Mouse (Mus musculus) embryo, embryonic 11.5 days (tissue): ENCODE results near the gene Glipr1.
"Not testable (repeated sequence)": the region's sequence is repeated elsewhere in the genome, so short reads cannot be mapped to it uniquely, and the experiment has no call there.

Experiments
- DNase-seq: peaks from one replicate; pipeline ENCODE4 v3.0.0-alpha.2; 2012; ENCODE audit warnings: low read depth, low spot score

Glipr1 gene

DNA sequence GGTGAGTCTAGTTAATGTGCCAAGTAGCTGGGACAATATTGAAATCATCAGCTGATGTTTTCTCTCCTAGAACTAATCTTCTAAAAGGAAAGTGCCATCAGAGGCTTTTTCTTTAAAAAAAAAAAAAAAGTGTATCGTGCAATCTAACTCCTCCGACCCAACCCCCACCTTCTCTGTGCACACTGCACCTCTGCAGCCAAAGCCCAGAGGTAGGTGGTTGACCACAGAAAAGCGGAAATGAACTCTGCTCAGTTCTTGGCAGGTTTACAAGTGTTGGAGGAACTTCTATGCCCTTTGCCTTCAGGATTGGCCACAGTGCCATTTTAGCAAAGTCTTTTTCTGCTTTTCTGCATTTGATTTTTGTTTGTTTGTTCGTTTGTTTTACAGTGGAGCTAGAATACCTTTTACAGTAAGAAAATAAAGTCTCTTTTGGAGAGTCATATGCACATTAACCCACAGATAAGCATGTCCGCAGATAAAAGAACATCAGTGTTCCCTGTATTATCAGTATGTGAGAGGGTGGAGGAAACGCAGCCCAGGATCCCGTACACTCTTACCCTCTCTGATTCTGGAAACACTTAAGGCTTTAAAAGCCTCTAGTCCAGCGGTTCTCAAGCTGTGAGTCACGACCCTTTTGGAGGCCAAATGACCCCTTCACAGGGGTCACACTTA lies at the start of gene Glipr1:
TSS of gene Glipr1 (minus strand) at position 88 of the 672 bp plus-strand sequence.
- no peak for DNase-seq

DNA sequence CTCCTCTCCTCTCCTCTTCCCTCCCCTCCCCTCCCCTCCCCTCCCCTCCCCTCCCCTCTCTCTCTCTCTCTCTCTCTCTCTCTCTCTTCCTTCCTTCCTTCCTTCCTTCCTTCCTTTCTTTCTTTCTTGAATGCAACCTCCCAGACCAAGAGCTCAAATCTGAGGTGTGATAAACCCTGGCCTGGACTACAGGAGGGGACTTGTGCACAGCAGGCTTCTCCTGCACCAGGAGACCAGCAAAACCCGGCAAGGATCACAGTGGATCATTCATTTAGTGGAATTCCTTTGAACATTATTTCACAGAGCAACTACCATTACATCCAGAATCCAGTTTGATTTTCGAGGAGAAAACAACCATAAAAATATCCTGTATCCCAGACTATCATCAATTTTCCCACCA lies 49.5 kb upstream of the Glipr1 start:
- DNase-seq: not testable (repeated sequence)

DNA sequence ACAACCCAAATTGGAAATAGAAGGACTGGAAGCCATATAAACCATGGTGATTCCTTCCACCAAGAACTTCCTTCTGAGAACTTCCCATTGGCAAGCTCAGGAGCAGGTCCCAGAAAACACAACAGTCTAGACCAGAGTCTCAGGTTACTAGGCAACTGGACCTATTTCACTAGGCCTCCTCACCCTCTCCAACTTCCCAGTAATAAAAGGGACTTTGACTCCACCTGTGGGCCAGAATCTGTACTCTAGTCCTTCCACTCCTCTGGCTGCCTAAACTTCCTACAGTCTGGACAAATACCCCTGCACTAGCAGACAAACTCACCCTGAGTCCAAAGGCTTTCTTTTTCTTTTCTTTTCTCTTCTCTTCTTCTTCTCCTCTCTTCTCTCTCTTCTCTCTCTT lies 48.8 kb upstream of the Glipr1 start:
- no peak for DNase-seq

DNA sequence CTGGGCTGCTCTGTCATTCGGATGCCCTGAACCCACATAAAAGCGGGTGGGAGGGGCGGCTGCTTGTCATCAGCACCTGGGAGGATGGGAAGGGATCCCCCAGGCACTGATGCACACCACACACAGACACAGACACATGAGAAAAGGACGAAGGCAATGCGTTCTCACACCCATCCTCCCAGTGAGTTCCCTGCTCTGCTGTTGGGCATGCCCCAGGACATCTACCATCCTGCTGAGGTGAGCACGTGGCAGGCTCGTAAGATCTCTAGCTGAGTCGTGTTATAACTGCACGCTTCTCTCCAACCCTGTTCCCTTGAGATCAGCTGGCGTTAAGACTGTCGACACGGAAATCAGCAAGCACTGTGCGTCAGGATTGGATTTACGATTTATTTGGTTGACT lies 41.9 kb upstream of the Glipr1 start:
- not testable (repeated sequence) for DNase-seq

DNA sequence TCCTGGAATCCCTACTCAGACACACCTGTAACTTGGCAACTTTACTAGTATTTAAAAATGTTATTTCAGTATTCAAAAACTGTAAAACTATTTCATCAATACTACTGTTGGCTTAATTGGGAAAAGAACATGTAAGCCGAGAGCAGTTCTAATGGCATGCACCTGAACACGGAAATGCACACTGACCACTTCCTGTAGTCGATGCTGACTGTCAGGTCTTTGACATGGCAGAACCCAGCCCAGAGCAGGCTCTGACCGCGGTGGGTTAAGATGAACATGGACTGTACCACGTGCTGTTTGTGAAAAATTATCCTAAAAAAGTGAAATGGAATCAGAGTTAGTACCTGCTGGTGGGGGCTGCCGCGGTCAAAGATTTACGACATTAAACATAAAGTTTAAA lies 41.1 kb upstream of the Glipr1 start:
- not testable (repeated sequence) for DNase-seq

DNA sequence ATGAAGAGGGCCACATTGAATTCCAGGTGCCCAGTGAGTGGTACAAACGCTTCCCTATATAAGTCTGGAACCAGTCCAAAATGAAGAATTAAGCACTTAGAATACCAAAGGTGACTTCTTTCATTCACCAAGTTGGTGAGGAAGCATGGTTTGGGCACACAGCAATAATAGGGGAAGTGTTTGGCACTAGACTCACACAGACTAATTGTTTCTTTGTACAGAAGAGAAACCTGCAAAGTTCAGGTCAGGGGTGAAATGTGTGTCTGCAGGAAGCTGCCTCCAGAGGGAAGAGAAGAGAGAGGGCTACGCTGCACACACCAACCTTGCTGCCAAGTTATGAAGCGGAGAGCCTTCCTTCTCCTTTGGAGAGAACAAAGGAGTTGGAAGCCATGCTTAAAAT lies 26.3 kb upstream of the Glipr1 start:
- DNase-seq: not testable (repeated sequence)

DNA sequence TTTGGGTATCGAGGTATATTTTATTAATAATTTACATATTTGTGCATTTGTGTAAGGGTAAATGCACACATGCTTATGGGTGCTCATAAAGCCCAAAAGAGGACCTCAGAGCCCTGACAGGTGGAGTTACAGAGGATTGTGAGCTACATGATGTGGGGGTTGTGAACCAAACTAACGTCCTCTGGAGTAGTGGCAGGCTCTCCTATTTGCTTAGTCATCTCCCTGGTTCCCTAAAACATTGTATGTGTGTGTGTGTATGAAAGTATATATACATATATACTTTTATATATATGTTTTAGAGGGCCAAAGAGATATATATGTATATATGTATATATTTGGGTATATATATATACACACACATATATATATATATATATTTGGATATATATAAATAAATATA lies 21.2 kb upstream of the Glipr1 start:
- DNase-seq: no peak

DNA sequence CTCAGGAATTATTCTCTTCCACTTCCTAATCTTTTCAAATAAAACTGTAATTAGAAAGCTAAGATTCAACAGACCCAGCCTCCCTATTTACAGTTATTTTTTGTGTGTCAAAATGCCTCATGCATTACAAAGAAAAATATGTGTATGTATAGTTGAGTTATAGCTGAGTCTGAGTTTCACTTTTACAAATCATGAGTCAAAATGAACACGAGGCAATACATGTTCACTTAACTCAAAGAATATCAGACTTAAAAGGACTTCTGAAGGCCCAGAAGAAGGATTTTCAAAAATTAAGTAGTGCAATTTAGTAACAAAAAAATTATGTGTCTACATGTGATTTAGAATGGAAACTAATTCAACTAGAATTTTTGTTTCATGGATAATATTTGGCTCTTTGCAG lies 7.1 kb upstream of the Glipr1 start:
- not testable (repeated sequence) for DNase-seq

DNA sequence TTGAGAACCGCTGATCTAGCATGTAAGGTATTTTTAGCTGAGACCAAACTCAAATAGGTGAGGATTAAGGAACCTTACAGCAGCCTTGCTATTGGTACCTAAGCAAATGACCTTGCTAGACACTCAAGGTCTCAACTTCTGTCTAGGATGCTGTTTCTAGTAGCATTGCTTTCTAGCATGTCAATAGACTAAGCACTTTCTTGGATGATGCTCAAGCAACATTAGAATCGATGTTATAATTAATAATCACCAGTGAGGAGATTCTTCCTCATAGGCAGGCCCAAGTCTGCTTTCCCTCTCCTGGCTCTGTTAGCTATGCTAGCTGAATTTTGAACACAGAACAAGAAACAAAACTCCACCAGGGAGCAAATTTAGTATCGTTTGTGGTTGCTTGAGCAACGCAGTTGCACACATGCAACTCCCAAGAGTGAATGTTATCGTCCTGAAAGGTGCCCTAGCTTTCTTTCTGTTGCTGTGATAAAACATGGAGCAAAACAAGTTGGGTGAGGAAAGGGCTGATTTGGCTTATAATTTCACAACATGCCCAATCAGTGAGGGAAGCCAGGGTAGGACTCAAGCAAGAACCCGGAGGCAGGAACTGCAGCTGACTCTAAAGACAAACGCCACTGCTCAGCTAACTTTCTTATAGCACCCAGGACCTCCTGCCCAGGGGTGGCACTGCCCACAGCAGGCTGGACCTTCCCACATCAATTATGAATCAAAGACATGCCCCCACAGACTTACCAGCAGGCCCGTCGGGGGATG lies 493 bp downstream of the Glipr1 start:
- no peak for DNase-seq

DNA sequence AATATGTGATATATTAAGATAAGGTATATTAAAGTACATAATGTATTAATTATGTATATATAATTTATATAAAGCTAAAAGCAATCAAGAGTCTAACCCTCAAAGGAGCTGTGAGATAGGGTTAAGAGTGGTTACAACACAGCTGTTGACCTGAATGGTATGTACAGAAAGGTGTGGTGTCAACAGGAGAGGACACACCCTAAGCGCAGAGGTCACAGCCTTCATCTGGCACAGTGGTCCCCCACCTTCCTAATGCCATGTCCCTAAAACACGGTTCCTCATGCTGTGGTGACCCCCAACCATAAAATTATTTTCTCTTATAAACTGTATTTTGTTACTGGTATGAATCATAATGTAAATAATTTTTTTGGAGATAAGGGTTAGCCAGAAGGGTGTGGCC lies 1.1 kb downstream of the Glipr1 start:
- DNase-seq: no peak

DNA sequence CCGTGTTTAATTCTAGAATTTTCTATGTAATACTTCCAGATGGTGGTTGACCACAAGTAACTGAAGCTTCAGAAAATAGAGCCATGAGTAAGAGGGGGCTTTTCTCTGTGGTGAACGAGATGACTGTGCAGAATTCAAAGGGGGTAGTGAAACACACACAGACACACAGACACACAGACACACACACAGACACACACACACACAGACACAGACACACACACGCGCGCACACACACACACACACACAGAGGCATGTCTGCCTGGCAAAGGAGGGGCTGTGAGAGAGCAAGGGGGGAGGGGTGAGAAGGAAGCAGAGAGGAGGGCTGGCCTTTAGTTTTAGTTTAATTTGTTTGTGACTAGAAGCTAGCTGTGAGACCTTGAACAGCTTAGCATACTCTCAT lies 1.9 kb downstream of the Glipr1 start:
- DNase-seq: no peak

DNA sequence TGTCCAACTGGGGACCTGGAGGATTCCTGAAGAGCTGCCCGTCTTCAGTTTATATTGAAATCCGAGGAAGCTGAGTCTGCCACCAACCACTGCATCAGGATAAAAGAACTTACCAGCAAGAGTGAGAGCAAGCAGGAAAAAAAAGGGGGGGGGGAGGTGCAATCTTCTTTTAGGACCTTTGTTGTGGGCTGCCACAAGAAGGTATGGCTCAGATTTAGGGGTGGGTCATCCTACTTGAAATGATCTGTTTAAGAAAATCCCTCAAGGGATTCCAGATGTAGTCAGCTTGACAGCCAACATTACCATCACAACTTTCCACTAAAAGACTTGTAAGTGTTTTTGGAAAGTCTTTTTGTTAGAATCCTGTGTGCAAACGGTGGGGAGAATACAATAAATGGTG lies 2.7 kb downstream of the Glipr1 start:
- DNase-seq: no peak

DNA sequence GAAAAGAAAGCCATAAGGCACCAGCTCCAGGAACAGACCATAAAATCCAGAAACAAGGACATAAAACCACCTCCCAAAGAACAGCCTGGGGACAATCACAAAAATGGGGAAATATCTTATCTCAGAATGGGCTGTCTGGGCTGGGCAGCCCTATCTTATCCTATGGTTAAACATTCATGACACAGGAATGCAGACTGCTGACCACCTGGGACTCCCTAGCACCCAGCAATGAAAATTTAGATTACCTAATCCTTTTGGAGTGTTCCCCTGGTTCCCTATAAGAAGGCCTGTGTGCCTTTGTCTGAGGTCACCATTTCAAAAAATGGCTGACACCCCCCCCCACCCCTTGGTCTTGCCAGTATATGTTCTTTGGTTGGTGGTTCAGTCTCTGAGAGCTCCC lies 4.8 kb downstream of the Glipr1 start:
- no peak for DNase-seq

DNA sequence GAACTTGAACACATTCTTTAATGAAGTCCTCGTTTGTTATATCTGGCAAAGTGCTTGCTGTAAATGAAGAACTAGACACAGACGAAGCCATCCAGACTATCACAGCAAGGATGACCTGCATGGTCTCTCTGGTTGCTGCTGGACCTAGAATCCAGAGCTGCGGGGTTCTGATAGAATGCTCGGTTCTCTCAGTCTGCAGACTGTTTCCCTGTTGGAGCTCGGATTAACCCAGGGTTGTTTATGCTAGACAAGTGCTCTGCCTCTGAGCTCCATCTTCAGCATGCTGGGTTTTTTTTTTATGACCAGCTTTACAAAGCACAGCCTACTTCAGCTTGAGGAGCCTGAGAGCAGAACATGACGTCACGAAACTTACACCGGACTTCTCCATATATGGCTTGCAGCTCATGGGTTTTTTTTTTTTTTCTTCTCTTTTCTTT lies 5.5 kb downstream of the Glipr1 start:
- DNase-seq: no peak

DNA sequence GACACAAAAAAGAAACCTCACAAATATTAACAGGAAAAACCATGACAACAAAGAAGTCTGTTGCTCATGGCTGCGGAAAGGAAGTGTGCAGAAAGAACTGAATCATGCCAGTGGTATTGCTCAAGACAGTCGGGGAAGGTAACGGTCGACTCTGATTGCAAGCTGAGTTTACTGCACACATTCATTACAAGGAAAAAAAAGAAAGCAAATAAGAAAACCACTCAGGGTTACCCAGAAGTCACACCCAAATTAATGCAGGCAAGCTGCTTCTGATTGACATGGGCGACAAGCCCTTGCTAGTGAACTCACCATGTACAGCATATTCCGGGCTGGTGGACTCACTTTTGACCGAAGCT lies 5.9 kb downstream of the Glipr1 start:
- DNase-seq: no peak

DNA sequence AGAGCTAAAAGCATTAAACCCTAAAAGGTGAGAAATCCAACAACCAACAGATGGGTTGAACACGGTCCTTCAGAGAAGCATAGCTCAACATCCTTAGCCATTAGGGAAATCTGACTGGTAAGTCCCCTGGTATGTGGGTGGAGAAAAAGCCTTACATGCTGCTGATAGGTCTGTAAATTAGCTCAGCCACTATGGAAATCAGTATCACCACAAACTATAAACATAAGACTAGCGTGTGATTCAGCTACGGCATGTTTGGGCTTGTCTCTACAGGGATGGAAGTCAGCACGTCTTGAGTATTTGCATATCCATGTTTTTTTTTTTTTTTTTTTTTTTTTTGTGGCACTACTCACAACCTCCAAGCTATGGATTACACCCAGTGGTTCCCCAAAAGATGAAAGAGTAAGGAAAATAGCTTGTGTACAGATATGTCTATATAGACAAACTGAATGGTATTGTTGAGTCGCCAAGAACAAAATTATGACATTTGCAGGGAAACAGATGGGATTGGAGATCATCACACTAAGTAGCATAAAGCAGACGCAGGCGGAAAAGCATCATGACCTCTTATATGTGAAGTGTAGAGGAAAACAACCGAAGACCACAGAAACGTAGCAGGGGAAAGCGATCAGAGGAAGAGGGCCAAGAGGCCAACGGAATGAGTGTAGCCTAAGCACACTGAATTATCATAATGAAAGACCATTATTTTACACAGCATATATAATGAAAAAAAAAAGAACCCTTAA lies 6.5 kb downstream of the Glipr1 start:
- DNase-seq: no peak

DNA sequence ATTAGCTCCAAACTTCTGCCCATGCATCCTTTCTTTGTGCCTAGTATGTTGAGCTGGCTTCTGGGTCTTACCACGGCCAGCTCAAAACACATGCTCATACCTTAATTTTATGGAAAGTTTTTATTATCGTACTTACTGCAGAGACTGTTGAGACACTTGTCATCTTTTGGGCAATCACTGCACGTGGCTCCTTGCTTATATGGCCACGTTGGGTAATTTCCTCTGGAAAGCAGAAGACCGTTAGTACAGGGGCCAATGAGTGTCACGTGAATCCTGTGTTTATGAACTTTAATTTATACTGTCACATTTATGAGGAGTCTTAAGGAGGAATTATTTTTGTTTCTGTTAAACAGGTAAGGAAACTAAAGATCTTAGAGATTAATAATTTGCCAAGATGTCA lies 16.0 kb downstream of the Glipr1 start:
- no peak for DNase-seq

DNA sequence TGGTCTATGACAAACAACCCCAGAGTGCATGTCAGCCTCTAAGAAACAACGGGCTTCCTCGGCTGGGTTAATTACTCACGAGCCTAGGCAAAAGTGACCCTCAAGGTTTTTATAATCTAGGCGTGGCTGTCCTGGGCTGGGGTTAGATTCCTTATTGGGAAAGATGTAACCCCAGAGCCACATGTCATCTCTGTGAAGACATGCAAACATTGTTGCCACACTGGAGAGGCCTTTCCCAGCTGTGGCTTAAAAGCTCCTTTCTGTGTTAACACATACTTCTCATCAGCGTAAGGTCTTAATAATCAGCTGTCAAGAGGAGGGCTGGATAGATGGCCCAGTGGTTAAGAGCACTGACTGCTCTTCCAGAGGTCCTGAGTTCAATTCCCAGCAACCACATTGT lies 19.4 kb downstream of the Glipr1 start:
- DNase-seq: no peak

DNA sequence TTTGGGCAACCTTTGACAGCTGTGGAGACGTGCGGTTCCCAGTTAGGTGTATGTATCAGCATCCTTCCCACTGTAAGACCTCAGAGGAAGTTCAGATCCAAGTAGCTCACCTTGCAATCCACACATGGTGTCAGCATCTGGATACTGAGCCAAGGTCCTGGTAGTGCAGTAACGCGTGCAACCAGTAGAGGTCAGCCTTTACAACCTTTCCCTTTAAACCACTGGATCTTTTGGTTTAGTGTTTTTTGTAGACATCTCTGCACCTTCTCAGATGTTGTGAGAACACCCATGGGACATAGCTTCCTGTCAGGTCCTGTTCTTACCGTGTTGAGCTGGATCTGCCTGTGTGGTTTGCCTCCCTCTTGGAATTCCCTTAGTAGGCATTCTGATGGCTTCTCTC lies 24.8 kb downstream of the Glipr1 start:
- peak; percentile 48 for DNase-seq

DNA sequence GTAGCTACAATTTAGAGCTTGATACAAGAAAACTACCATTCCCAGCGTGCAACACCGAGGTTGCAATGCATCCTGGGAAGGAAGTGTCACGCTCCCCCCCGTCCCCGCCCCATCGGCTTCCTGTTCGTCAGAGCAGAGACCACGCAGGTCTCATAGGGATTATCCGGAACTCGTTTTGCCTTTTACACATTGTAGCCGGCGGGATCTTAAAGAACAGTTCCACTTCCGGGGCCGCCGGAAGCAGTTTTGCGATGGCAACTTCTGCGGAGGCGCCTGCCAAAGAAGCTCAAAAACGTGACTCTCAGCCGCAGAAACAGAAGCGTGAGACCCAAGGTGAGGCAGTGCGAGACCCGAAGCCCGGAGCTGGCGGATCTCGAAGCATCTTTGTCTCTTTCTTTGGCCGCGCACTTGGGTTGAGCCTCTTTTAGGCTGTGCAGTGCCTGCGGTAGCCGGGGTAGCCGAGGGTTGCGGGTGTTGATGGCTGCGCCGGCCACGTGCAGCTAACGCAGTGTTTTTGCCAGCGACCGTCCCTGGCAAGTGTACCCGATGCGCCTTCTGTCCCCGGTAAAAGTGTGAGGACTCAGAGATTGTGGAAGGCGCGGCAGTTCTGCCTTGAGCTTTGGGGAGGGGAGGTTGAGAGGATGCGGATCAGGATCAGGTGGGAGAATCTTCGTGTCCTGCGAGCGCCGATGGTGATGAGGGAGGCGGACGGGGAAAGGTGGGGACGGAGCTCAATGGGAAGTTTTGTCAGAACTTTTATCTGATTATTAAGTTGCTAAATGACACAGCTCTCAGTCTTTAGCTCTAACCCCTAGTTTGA lies 29.7 kb downstream of the Glipr1 start, which contains the start of gene Krr1:
TSS of gene Krr1 (plus strand) at position 123 of the 820 bp plus-strand sequence.
- DNase-seq: peak; percentile 92

DNA sequence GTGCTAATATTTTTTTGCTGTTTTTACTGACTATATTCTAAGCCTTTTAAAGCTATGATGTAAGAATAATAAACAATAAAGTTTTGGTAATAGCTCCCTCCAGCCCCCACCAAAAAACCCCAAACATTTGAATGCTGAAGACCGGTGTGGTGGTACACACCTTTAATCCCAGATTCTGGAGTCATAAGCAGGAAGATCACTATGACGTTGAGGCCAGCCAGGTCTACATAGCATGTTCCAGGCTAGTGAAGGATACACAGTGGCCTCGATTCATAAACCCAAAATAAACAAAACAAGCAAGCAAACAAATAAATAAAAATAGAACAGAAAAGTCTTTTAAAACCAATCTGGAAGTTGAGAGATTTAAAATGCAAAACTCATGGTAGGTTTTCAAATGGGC lies 30.5 kb downstream of the Glipr1 start:
- DNase-seq: no peak

DNA sequence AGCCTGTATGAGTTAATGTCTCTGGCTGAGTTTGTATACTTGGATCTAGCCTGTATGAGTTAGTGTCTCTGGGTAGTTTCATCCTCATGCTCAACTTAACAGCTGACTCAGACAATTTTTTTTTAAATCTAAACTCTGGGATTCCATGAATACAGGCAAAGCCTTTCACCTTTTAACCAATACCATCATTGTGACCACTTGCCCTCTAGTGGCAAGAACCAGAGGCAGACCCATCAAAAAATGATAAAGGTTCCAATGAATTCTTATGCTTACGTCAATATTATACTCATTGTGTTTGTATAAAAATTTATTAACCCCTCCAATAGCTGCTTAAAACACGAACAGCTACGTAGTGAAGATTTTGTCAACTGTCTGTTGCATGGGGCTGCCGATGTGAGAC lies 36.0 kb downstream of the Glipr1 start:
- DNase-seq: no peak
